Mouse (Mus musculus): Measurements from ENCODE around the gene Tekt2.

The Tekt2 gene

DNA sequence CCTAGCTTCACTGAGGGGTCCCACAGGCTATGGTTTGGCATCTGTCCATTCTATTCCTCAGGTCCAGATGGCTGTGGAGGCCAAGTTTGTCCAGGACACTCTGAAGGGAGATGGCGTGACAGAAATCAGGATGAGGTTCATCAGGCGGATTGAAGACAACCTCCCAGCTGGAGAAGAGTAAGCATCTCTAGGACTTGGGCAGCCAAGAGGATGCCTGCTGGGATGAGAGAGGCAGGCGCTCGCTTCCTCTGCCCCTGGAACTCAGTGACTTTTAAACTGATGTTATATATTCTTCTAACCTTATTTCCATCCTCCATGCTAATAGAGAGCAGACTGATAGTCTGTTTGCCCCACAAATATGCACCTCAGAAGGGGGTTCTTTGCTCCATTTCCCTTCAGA, 50.4 kb downstream of the Tekt2 start:
- DNase-seq (ENCODE audit: low read depth, low spot score): no peak

DNA sequence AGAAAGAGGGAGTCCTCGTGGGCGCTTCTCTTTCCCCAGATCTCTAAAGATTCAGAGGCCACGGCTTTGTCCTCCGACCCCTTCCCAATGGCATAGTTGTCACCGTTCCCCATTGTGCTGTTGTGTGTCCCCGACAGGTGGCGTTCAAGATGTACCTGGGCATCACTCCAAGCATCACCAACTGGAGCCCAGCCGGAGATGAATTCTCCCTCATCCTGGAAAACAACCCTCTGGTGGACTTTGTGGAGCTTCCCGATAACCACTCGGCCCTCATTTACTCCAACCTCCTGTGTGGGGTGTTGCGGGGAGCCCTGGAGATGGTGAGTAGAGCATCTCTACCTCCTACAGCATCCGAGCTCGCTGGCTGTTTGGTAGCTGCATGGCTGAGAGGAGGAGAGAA, 51.7 kb downstream of the Tekt2 start:
- no peak for DNase-seq (ENCODE audit: low read depth, low spot score)
